Mouse (Mus musculus) embryonic fibroblast, embryonic 13.5 days (primary cell): Measurements from ENCODE around the gene A1cf.

Experiments used
- CTCF ChIP-seq: IDR thresholded peaks from 2 replicates; pipeline ENCODE4 v1.5.1; 2011; ENCODE audit warnings: mild to moderate bottlenecking, control low read depth, low read length, moderate library complexity, borderline replicate concordance; ENCODE audit not compliant: insufficient read depth
- POLR2A ChIP-seq: IDR thresholded peaks from 2 replicates; pipeline ENCODE4 v1.6.1; 2011; ENCODE audit warnings: low read depth, mild to moderate bottlenecking, control low read depth, low read length, moderate library complexity

DNA sequence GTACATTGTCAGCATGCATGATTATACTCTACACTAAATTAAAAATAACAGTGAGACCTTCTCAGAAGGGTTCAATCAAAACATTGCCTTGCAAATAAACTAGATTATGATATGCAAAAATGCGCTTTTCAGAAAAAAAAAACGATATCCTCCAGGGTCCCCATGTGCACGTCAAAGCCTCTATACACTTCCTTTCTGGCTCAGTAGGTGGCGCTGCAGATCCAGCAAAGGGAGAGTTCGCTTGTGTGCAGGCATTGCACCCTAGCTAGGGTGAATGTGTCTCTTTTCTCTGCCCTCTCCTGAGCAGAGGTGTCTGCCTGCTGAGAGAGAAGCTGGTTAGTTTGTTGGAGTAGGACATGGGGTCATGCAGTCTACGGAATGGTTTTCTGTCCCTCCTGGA, 103.4 kb downstream of the A1cf start:
- TF ChIP-seq CTCF (peak; percentile 96), POLR2A (no peak)
